Mouse (Mus musculus) forebrain, embryonic 10.5 days (tissue): ENCODE results near the gene Elmo1. TPM values are rescaled to one million over a fixed set of nuclear protein-coding genes. Genes with fewer than 3 reads are reported as not detected.

Source experiments
- DNase-seq: peaks from one replicate; pipeline ENCODE4 v3.0.0-alpha.2; 2017; ENCODE audit warnings: low spot score; ENCODE audit errors: extremely low spot score
- H3K27ac ChIP-seq: fragments of 300-500 bp; sonication (generic); 2 replicates; pipeline ENCODE4 v1.5.1; 2016; ENCODE audit warnings: mild to moderate bottlenecking
- H3K27me3 ChIP-seq: fragments of 300-500 bp; sonication (generic); 2 replicates; pipeline ENCODE4 v1.6.1; 2016; ENCODE audit warnings: mild to moderate bottlenecking; ENCODE audit not compliant: poor library complexity, severe bottlenecking
- H3K36me3 ChIP-seq: fragments of 300-500 bp; sonication (generic); replicated peaks from 2 replicates; pipeline ENCODE4 v1.6.1; 2016; ENCODE audit warnings: mild to moderate bottlenecking, moderate library complexity
- H3K4me1 ChIP-seq: fragments of 300-500 bp; sonication (generic); 2 replicates; pipeline ENCODE4 v1.6.1; 2016
- H3K4me3 ChIP-seq: fragments of 300-500 bp; sonication (generic); 2 replicates; pipeline ENCODE4 v1.5.1; 2016; ENCODE audit warnings: mild to moderate bottlenecking, moderate library complexity
- H3K9me3 ChIP-seq: fragments of 300-500 bp; sonication (generic); 2 replicates; pipeline ENCODE4 v1.6.1; 2016; ENCODE audit warnings: mild to moderate bottlenecking, moderate library complexity
- WGBS: fragments of 180-500 bp; shearing (Covaris S2); methylation state at CpG from one replicate; pipeline ENCODE4 v1.1.7; 2016; 5-methylcytosine and 5-hydroxymethylcytosine counted together
- polyA plus RNA-seq: library from polyadenylated mRNA; unstranded; fragments of >200 nt; fragmentation: Nextera tagmentation; extraction: Ambion mirVana; gene quantifications from 2 replicates; pipeline ENCODE4 v1.2.1, GENCODE M21; 2016

The Elmo1 gene
- polyA plus RNA-seq, 1 experiment from 2014 or later = 8.9 TPM

- H3K4me3 ChIP-seq = no peak overlapping the region
- H3K9me3 ChIP-seq = no peaks in the 10 kb centered on the region
- WGBS = 92% methylated on average over 3 of the region's 3 CpGs
- no peak overlapping the region for H3K27ac ChIP-seq
- H3K36me3 ChIP-seq = no peaks in the 10 kb centered on the region
- no peak for DNase-seq
- H3K4me1 ChIP-seq = no peaks in the 10 kb centered on the region
- no peaks in the 10 kb centered on the region for H3K27me3 ChIP-seq
Observed at GRCm38 (mm10) chr13:20392824-20393598, 302.6 kb downstream of the Elmo1 start.

GRCm38 (mm10) chr13:20397744-20398143 is 307.3 kb downstream of the Elmo1 start:
- no peaks in the 10 kb centered on the region for H3K27me3 ChIP-seq
- no peak overlapping the region for H3K27ac ChIP-seq
- no peaks in the 10 kb centered on the region for H3K4me1 ChIP-seq
- H3K4me3 ChIP-seq = no peak overlapping the region
- H3K9me3 ChIP-seq = no peaks in the 10 kb centered on the region
- 84% methylated on average over 3 of the region's 3 CpGs for WGBS
- H3K36me3 ChIP-seq = no peaks in the 10 kb centered on the region
- DNase-seq = no peak

- Histone ChIP-seq H3K36me3 (no peaks in the 10 kb centered on the region), H3K4me1 (no peaks in the 10 kb centered on the region), H3K27me3 (no peaks in the 10 kb centered on the region), H3K9me3 (no peaks in the 10 kb centered on the region), H3K27ac (no peak overlapping the region), H3K4me3 (no peak overlapping the region)
- 91% methylated on average over 4 of the region's 4 CpGs for WGBS
- DNase-seq = no peak
Observed at GRCm38 (mm10) chr13:20398311-20398710, 307.9 kb downstream of the Elmo1 start.

GRCm38 (mm10) chr13:20404530-20404929 is 314.1 kb downstream of the Elmo1 start:
- Histone ChIP-seq H3K9me3 (no peaks in the 10 kb centered on the region), H3K4me1 (peaks cover 4% of the 10 kb centered on the region; the same call in 1 of the 2 replicates), H3K27me3 (no peaks in the 10 kb centered on the region), H3K27ac (no peak overlapping the region), H3K4me3 (no peak overlapping the region), H3K36me3 (no peaks in the 10 kb centered on the region)
- DNase-seq = no peak
- 84% methylated on average over 3 of the region's 3 CpGs for WGBS

GRCm38 (mm10) chr13:20406470-20407213 is 316.2 kb downstream of the Elmo1 start:
- Histone ChIP-seq H3K27me3 (no peaks in the 10 kb centered on the region), H3K4me1 (peaks cover 4% of the 10 kb centered on the region; the same call in 1 of the 2 replicates), H3K36me3 (no peaks in the 10 kb centered on the region), H3K9me3 (no peaks in the 10 kb centered on the region), H3K4me3 (no peak overlapping the region), H3K27ac (no peak overlapping the region)
- WGBS = 84% methylated on average over 11 of the region's 11 CpGs
- no peak for DNase-seq

- H3K4me1 ChIP-seq = peaks cover 4% of the 10 kb centered on the region
- no peaks in the 10 kb centered on the region for H3K36me3 ChIP-seq
- 90% methylated on average over 9 of the region's 9 CpGs for WGBS
Observed at GRCm38 (mm10) chr13:20410306-20411101, 320.1 kb downstream of the Elmo1 start.

GRCm38 (mm10) chr13:20416691-20417660 is 326.6 kb downstream of the Elmo1 start:
- 88% methylated on average over 5 of the region's 5 CpGs for WGBS
- no peaks in the 10 kb centered on the region for H3K27me3 ChIP-seq
- H3K9me3 ChIP-seq = no peaks in the 10 kb centered on the region
- H3K36me3 ChIP-seq = no peaks in the 10 kb centered on the region
- H3K4me1 ChIP-seq = no peaks in the 10 kb centered on the region; the same call in 1 of the 2 replicates
- no peak for DNase-seq
- no peak overlapping the region for H3K27ac ChIP-seq
- no peak overlapping the region for H3K4me3 ChIP-seq

More at GRCm38 (mm10) chr13:20410306-20411101, 320.1 kb downstream of the Elmo1 start:
- no peak for DNase-seq
- H3K27ac ChIP-seq = no peak overlapping the region
- no peaks in the 10 kb centered on the region for H3K9me3 ChIP-seq
- H3K27me3 ChIP-seq = no peaks in the 10 kb centered on the region
- no peak overlapping the region for H3K4me3 ChIP-seq

GRCm38 (mm10) chr13:20430998-20431397 is 340.6 kb downstream of the Elmo1 start:
- Histone ChIP-seq H3K4me1 (peaks cover 6% of the 10 kb centered on the region; the same call in 1 of the 2 replicates), H3K4me3 (no peak overlapping the region), H3K27me3 (no peaks in the 10 kb centered on the region), H3K9me3 (no peaks in the 10 kb centered on the region), H3K27ac (no peak overlapping the region), H3K36me3 (no peaks in the 10 kb centered on the region)
- DNase-seq = no peak
- WGBS = 87% methylated on average over 6 of the region's 6 CpGs

- H3K9me3 ChIP-seq = no peaks in the 10 kb centered on the region
- H3K27ac ChIP-seq = no peak overlapping the region
- no peaks in the 10 kb centered on the region for H3K27me3 ChIP-seq
- no peaks in the 10 kb centered on the region for H3K36me3 ChIP-seq
- DNase-seq = no peak
- H3K4me1 ChIP-seq = peaks cover 6% of the 10 kb centered on the region; the same call in 1 of the 2 replicates
- 83% methylated on average over 4 of the region's 4 CpGs for WGBS
- H3K4me3 ChIP-seq = no peak overlapping the region
Observed at GRCm38 (mm10) chr13:20433221-20433858, 342.9 kb downstream of the Elmo1 start.

GRCm38 (mm10) chr13:20434071-20434470 is 343.7 kb downstream of the Elmo1 start:
- Histone ChIP-seq H3K36me3 (no peaks in the 10 kb centered on the region), H3K27ac (no peak overlapping the region), H3K4me1 (peaks cover 6% of the 10 kb centered on the region; the same call in 1 of the 2 replicates), H3K4me3 (no peak overlapping the region), H3K27me3 (no peaks in the 10 kb centered on the region), H3K9me3 (no peaks in the 10 kb centered on the region)
- 78% methylated on average over 4 of the region's 4 CpGs for WGBS
- no peak for DNase-seq

GRCm38 (mm10) chr13:20439488-20439887 is 349.1 kb downstream of the Elmo1 start:
- Histone ChIP-seq H3K4me1 (no peaks in the 10 kb centered on the region), H3K9me3 (no peaks in the 10 kb centered on the region), H3K36me3 (no peaks in the 10 kb centered on the region), H3K4me3 (no peak overlapping the region), H3K27ac (no peak overlapping the region), H3K27me3 (no peaks in the 10 kb centered on the region)
- 88% methylated on average over 1 of the region's 1 CpGs for WGBS
- no peak for DNase-seq
